Mouse (Mus musculus) adrenal gland, postnatal 0 days (tissue): Measurements from ENCODE around the gene F13a1. TPM values are rescaled to one million over a fixed set of nuclear protein-coding genes. Genes with fewer than 3 reads are reported as not detected.

Source experiments
- polyA plus RNA-seq: library from polyadenylated mRNA; unstranded; fragments of >200 nt; fragmentation: Nextera tagmentation; extraction: Ambion mirVana; gene quantifications from 2 replicates; pipeline ENCODE4 v1.2.1, GENCODE M21; 2015

F13a1 gene
- 32.5 and 39.7 TPM in 2 replicates for polyA plus RNA-seq

GRCm38 (mm10) chr13:37050126-37050525 lies at the start of gene F13a1:
Gene F13a1, minus strand, starts transcription at chr13:37050244.

